Mouse (Mus musculus) gastrocnemius, adult 8-10 months (tissue): ENCODE data around the gene Inpp5a. TPM values are rescaled to one million over a fixed set of nuclear protein-coding genes. Genes with fewer than 3 reads are reported as not detected.

ENCODE experiments used
- total RNA-seq, 4 experiments: library from RNA; stranded (reverse); gene quantifications; 2 replicates each; pipeline ENCODE4 v1.2.4; 2022

The Inpp5a gene
- total RNA-seq, 4 experiments from 2014 or later, result 74.7 to 91.2 (median 87.5) TPM

Other genes starting within 250 kb of the Inpp5a start
- 1 to 10 TPM; 1.2 to 2.8 (median 2.2) TPM for gene Lrrc27, start 176.1 kb upstream of the Inpp5a start, total RNA-seq
- under 1 TPM in 2 of 4 experiments, not detected in 2; 0.13 to 0.20 TPM for gene Stk32c, start 175.8 kb upstream of the Inpp5a start, total RNA-seq
- 1 to 10 TPM; 3.6 to 5.5 (median 3.6) TPM for gene Pwwp2b, start 140.6 kb upstream of the Inpp5a start, total RNA-seq
- not detected for gene Nkx6-2, start 193.7 kb downstream of the Inpp5a start, total RNA-seq